Mouse (Mus musculus): ENCODE results near the gene Mmp28. TPM values are rescaled to one million over a fixed set of nuclear protein-coding genes. Genes with fewer than 3 reads are reported as not detected.

Gene Mmp28
- 3.9 and 4.6 TPM in 2 replicates for polyA plus RNA-seq (2015; fragmentation: Nextera tagmentation; extraction: Ambion mirVana)

- H3K27me3 ChIP-seq (replicated peaks): peaks cover 39% of the 10 kb centered on the region
- H3K4me1 ChIP-seq: peaks cover 33% of the 10 kb centered on the region
- no peak within 1 kb of the TSS for H3K27ac ChIP-seq (replicated peaks)
- H3K9me3 ChIP-seq (replicated peaks): no peaks in the 10 kb centered on the region
- WGBS: 0% methylated on average over 36 of the region's 42 CpGs
- peak within 1 kb of the TSS; percentile 98 for H3K4me2 ChIP-seq
- no peaks in the 10 kb centered on the region for H3K36me3 ChIP-seq
- peak within 1 kb of the TSS; percentile 60 for H3K4me3 ChIP-seq (replicated peaks)
- H3K9ac ChIP-seq (replicated peaks): peak within 1 kb of the TSS; percentile 62
- no peak for ATAC-seq (ENCODE audit: low FRiP score)
Measured at GRCm38 (mm10) chr11:83462711-83463244, at the start of gene Mmp28. Gene Mmp28 (minus strand): TSS chr11:83463071.

DNA sequence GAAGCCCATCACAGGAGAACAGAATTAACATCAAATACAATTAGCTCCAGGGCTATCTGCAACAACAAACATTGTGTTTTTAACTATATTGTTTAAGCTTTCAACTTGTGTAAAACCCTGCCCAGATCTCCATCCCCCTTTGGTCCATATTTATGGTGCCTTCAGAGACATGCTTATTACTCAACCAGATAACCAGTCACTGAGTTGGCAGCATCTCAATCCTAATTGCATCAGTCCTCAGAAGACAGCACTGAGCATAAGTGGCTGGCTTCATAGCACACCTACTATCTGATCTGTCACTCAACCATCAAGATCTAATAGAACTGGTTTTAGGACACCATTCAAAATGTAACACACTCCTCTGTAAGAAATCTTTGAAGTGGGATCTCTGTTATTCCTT lies 46.6 kb upstream of the Mmp28 start:
- ATAC-seq (ENCODE audit: low FRiP score): no peak

DNA sequence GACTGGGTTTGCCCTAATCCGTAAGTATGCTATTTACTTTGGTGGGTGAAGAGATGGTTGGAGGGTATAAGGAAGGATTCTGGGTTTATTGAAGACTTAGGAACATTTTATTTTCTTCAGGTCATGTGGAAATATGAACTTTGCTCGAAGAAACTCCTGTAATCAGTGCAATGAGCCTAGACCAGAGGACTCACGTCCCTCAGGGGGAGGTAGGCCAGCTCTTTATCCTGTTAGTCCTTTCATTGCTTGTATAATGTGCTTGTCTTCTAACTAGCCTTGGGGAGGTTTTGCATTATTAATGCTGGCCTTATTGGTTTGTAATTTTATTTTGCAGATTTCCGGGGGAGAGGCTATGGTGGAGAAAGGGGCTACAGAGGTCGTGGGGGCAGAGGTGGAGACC lies 41.4 kb upstream of the Mmp28 start:
- Histone ChIP-seq H3K9ac (replicated peaks) (no peak overlapping the region), H3K27ac (replicated peaks) (no peak overlapping the region), H3K27me3 (replicated peaks) (no peaks in the 10 kb centered on the region), H3K4me3 (replicated peaks) (no peak overlapping the region), H3K36me3 (peaks cover 62% of the 10 kb centered on the region), H3K4me1 (no peaks in the 10 kb centered on the region), H3K4me2 (no peak overlapping the region), H3K9me3 (replicated peaks) (no peaks in the 10 kb centered on the region)
- no peak for ATAC-seq (ENCODE audit: low FRiP score)
- WGBS: 92% methylated on average over 5 of the region's 5 CpGs

More for the DNA sequence above, 46.6 kb upstream of the Mmp28 start:
- no peaks in the 10 kb centered on the region for H3K27me3 ChIP-seq (replicated peaks)
- no peak overlapping the region for H3K4me3 ChIP-seq (replicated peaks)
- no peak overlapping the region for H3K4me2 ChIP-seq
- H3K9ac ChIP-seq (replicated peaks): no peak overlapping the region
- H3K9me3 ChIP-seq (replicated peaks): no peaks in the 10 kb centered on the region
- H3K4me1 ChIP-seq: no peaks in the 10 kb centered on the region
- no peak overlapping the region for H3K27ac ChIP-seq (replicated peaks)
- peaks cover 37% of the 10 kb centered on the region for H3K36me3 ChIP-seq

DNA sequence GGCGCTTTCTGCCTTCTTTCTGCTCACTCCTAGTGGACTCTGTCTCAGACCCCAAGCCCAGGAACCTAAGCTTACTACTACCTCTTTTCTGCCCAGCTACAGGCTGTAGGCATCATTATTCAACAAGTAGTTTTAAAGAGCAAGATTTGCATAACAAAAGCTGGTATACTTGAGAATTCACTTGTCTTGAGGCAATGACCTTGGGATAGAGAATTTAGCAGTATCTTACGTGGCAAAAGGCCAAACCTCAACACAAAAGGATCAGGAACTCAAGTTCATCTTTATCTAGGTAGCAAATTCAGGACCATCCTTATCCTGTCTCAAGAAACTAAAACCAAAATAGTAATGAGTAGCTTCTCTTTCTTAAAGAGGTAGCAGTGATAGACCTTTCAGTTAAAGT lies 32.7 kb upstream of the Mmp28 start:
- Histone ChIP-seq H3K36me3 (peaks cover 6% of the 10 kb centered on the region; the same call in 1 of the 2 replicates), H3K9me3 (replicated peaks) (no peaks in the 10 kb centered on the region), H3K9ac (replicated peaks) (no peak overlapping the region), H3K4me1 (no peaks in the 10 kb centered on the region), H3K4me2 (no peak overlapping the region), H3K27me3 (replicated peaks) (no peaks in the 10 kb centered on the region), H3K4me3 (replicated peaks) (no peak overlapping the region), H3K27ac (replicated peaks) (no peak overlapping the region)
- no peak for ATAC-seq (ENCODE audit: low FRiP score)
- WGBS: 61% methylated on average over 2 of the region's 2 CpGs

DNA sequence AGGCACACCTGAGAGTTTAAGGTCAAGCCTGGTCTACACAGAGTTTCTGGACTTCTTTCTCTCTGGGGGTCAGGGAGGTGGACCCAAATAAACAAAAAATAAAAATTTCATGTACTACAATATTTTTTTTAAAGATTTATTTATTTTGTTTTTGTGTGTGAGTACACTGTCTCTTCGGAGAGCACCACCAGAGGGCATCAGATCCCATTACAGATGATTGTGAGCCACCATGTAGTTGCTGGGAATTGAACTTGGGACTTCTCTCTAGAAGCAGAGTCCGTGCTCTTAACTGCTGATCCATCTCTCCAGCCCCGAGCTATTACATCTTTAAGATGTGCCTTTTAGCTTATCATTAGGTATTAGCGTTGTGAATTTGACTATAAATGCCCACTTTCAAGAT lies 28.6 kb upstream of the Mmp28 start:
- Histone ChIP-seq H3K4me3 (replicated peaks) (no peak overlapping the region), H3K4me1 (no peaks in the 10 kb centered on the region), H3K27ac (replicated peaks) (no peak overlapping the region), H3K9me3 (replicated peaks) (no peaks in the 10 kb centered on the region), H3K36me3 (peaks cover 21% of the 10 kb centered on the region), H3K9ac (replicated peaks) (no peak overlapping the region), H3K4me2 (no peak overlapping the region), H3K27me3 (replicated peaks) (no peaks in the 10 kb centered on the region)
- WGBS: 91% methylated on average over 4 of the region's 4 CpGs
- no peak for ATAC-seq (ENCODE audit: low FRiP score)

GRCm38 (mm10) chr11:83473235-83474016 lies 10.6 kb upstream of the Mmp28 start:
- H3K27me3 ChIP-seq (replicated peaks): 0 out of 2 replicates have a peak, but pooled peaks cover 2% of the 10 kb centered on the region
- H3K4me2 ChIP-seq: peak overlapping the region; percentile 81
- peaks cover 25% of the 10 kb centered on the region for H3K4me1 ChIP-seq
- H3K9ac ChIP-seq (replicated peaks): peak overlapping the region; percentile 88
- WGBS: under 1% methylated on average over 43 of the region's 52 CpGs
- H3K9me3 ChIP-seq (replicated peaks): no peaks in the 10 kb centered on the region
- peak; percentile 86 for ATAC-seq (ENCODE audit: low FRiP score)
- peaks cover 6% of the 10 kb centered on the region; the same call in 1 of the 2 replicates for H3K36me3 ChIP-seq
- H3K27ac ChIP-seq (replicated peaks): peak overlapping the region; percentile 99
- peak overlapping the region; percentile 95 for H3K4me3 ChIP-seq (replicated peaks)

DNA sequence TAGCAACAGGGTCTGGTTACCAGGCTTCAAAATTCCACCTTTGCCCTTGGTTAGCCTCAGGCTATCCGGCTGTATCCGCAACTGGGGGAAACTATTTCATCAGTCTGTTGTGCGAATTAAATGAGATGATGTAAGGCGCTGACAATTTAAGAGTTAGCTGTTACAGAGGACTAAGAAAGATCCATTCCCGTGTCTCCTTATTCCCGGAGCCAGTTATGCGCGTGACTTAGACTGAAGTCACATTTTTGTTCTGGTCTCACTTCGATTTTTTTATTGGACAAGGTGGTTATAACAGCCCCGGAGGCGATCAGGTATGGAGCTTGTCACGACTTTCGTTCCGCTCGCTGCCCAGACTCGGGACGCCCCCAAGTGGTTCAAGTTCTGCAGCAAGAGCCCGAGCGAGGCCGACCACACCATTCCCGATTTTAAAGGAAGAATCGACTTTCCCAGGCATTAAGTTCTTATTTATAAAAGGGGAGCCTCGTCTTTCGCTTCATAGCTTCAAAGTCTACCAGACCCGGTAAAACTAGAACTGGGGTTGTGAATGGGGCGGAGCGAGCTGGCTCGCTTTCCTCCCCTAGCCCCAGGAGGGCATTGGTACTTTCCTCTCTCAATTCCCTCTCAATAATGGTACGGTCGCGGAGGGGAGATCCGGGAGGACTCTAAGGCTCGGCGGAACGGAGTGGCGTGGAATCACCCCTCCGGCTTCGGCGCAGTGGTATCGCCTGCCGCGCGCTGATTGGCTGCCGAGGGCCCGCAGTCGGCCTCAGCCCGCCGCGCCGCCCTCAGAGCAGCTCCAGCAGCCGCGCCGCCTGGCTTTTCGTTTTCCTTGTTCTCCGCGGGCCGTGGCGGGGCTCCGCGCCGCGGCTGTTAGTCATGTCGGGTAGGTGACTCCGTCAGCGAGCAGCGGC lies 9.7 kb upstream of the Mmp28 start, which contains the start of gene Taf15:
TSS of gene Taf15 (plus strand) at position 763 of the 911 bp plus-strand sequence.
- Histone ChIP-seq H3K36me3 (peaks cover 3% of the 10 kb centered on the region; the same call in 1 of the 2 replicates), H3K4me3 (replicated peaks) (peak within 1 kb of the TSS; percentile 95), H3K4me1 (peaks cover 25% of the 10 kb centered on the region), H3K27ac (replicated peaks) (peak within 1 kb of the TSS; percentile 99), H3K4me2 (peak within 1 kb of the TSS; percentile 81), H3K27me3 (replicated peaks) (0 out of 2 replicates have a peak, but pooled peaks cover 2% of the 10 kb centered on the region), H3K9ac (replicated peaks) (peak within 1 kb of the TSS; percentile 88), H3K9me3 (replicated peaks) (no peaks in the 10 kb centered on the region)
- under 1% methylated on average over 65 of the region's 66 CpGs for WGBS
- ATAC-seq (ENCODE audit: low FRiP score): peak; percentile 99

DNA sequence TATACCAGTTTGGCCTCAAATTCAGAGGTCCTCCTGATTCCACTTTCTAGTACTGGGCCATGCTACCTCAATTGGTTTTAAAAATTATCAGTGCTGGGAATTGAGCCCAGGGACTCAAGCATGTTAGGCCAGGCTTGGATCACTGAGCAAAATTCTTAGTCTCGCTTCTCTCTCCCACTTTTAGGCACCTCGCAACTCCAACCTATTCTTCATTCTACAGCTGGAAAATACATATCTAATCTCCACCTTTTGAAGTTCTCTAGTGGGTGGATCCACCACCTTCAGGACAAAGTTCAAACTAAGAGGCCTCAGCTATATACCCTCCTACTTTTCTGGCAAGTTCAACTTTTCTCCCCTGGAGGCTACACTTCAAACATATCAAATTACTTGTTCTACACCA lies 8.9 kb upstream of the Mmp28 start:
- H3K36me3 ChIP-seq: peaks cover under 1% of the 10 kb centered on the region; the same call in 1 of the 2 replicates
- peak overlapping the region; percentile 64 for H3K4me2 ChIP-seq
- H3K4me3 ChIP-seq (replicated peaks): peak overlapping the region; percentile 95; the same call in 1 of the 2 replicates
- 95% methylated on average over 2 of the region's 2 CpGs for WGBS
- no peak for ATAC-seq (ENCODE audit: low FRiP score)
- peaks cover 2% of the 10 kb centered on the region; the same call in 1 of the 2 replicates for H3K27me3 ChIP-seq (replicated peaks)
- no peak overlapping the region for H3K27ac ChIP-seq (replicated peaks)
- H3K4me1 ChIP-seq: peaks cover 32% of the 10 kb centered on the region
- H3K9me3 ChIP-seq (replicated peaks): no peaks in the 10 kb centered on the region
- no peak overlapping the region for H3K9ac ChIP-seq (replicated peaks)

GRCm38 (mm10) chr11:83468765-83469164 lies 5.9 kb upstream of the Mmp28 start:
- Histone ChIP-seq H3K36me3 (no peaks in the 10 kb centered on the region), H3K9ac (replicated peaks) (no peak overlapping the region), H3K4me2 (no peak overlapping the region), H3K4me3 (replicated peaks) (no peak overlapping the region), H3K4me1 (peaks cover 23% of the 10 kb centered on the region), H3K27me3 (replicated peaks) (peaks cover 19% of the 10 kb centered on the region), H3K27ac (replicated peaks) (no peak overlapping the region), H3K9me3 (replicated peaks) (no peaks in the 10 kb centered on the region)
- 86% methylated on average over 3 of the region's 3 CpGs for WGBS
- no peak for ATAC-seq (ENCODE audit: low FRiP score)

- H3K4me3 ChIP-seq (replicated peaks): no peak overlapping the region
- H3K27me3 ChIP-seq (replicated peaks): peaks cover 33% of the 10 kb centered on the region
- no peak for ATAC-seq (ENCODE audit: low FRiP score)
- 49% methylated on average over 11 of the region's 11 CpGs for WGBS
- no peaks in the 10 kb centered on the region for H3K36me3 ChIP-seq
- H3K27ac ChIP-seq (replicated peaks): no peak overlapping the region
- H3K9ac ChIP-seq (replicated peaks): no peak overlapping the region
- peaks cover 33% of the 10 kb centered on the region for H3K4me1 ChIP-seq
- H3K4me2 ChIP-seq: no peak overlapping the region
- no peaks in the 10 kb centered on the region for H3K9me3 ChIP-seq (replicated peaks)
Measured at GRCm38 (mm10) chr11:83467120-83467652, 4.3 kb upstream of the Mmp28 start.

DNA sequence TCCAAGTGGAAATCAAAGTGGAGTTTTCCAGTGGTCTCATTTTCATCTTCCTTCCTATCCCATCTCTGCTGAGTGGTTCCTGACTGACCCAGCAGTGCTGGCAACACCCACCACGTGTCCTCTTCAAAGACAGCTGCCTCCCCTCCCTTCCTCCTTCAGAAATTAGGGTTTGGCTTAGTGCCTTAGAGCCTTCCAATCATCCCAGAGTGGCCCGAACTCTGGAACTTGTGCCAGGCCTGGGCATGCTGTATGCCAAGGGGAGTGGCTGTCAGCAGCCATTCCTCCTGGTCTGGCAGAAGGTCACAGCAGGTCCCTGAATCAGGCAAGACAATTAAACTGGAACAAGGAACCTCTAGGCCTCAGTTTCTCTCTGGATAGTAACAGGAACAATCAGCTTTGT lies 3.1 kb upstream of the Mmp28 start:
- Histone ChIP-seq H3K9me3 (replicated peaks) (no peaks in the 10 kb centered on the region), H3K27me3 (replicated peaks) (peaks cover 39% of the 10 kb centered on the region), H3K27ac (replicated peaks) (no peak overlapping the region), H3K4me2 (no peak overlapping the region), H3K4me3 (replicated peaks) (no peak overlapping the region), H3K9ac (replicated peaks) (no peak overlapping the region), H3K4me1 (peaks cover 30% of the 10 kb centered on the region), H3K36me3 (no peaks in the 10 kb centered on the region)
- WGBS: 31% methylated on average over 2 of the region's 2 CpGs
- no peak for ATAC-seq (ENCODE audit: low FRiP score)

All from neural tube, embryonic 15.5 days (tissue).